Mouse (Mus musculus) spleen, adult 2 months (tissue): ENCODE results near the gene Wdr26.

Source experiments
- CTCF ChIP-seq: fragments of 200-500 bp; IDR thresholded peaks from 2 replicates; pipeline ENCODE4 v1.5.1; 2011; ENCODE audit warnings: mild to moderate bottlenecking, inconsistent platforms; ENCODE audit not compliant: insufficient read depth, insufficient read length, insufficient replicate concordance; ENCODE audit errors: extremely low read depth
- POLR2A ChIP-seq: fragments of 200-500 bp; IDR thresholded peaks from 2 replicates; pipeline ENCODE4 v1.6.1; 2011; ENCODE audit warnings: low read depth, low read length, inconsistent platforms

DNA sequence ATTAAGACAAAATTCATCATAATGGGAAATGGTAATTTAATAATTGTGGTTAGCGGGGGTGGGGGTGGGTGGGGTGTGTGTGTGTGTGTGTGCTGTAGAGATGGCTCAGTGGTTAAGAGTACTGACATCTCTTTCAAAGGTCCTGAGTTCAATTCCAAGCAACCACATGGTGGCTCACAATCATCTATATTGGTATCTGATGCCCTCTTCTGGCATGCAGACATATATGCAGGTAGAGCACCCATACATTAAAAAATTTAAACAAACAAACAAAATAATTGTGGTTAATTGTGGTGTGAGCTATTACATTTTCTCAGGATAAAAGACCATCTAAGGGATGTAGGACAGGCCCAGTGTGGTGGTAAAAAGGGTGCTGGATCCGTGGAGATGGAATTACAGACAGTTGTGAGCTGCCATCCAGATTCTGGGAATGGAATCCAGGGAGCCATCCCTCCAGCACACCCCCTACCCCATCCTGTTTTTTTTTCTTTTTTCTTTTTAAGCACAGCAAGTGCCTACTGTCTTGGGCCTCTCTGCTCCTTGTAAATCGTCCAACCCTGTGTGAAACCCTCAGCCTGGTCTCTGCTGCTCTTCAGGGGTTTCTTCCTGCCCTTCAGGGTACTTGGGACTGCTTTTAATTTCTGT, 62.3 kb downstream of the Wdr26 start:
- no peak for TF ChIP-seq CTCF
- TF ChIP-seq POLR2A = no peak
